Mouse (Mus musculus) retina, postnatal 1 day (tissue): Measurements from ENCODE around the gene Ucp3.
A peak's percentile ranks its signal among the peaks of the same experiment; 100 is the strongest.

Experiments
- DNase-seq: peaks from one replicate; pipeline ENCODE4 v3.0.0-alpha.2; 2012

Ucp3 gene

DNA sequence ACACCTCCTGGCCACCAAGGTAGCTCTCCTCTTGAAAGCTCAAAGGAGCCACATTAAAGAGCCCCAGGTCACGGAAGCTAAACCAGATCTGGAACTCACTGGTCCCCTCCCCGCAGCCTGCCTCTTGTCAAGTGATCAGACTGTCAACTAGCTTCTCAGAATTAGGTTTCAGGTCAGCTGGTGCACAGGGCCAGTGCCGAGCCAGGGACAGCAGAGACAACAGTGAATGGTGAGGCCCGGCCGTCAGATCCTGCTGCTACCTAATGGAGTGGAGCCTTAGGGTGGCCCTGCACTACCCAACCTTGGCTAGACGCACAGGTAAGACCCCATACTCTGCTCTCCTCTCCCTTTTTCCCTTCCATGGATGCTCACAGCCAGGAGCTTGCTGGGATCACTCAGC lies at the start of gene Ucp3:
Ucp3 (plus strand) TSS at position 214 of the 400 bp plus-strand sequence.
- no peak for DNase-seq

DNA sequence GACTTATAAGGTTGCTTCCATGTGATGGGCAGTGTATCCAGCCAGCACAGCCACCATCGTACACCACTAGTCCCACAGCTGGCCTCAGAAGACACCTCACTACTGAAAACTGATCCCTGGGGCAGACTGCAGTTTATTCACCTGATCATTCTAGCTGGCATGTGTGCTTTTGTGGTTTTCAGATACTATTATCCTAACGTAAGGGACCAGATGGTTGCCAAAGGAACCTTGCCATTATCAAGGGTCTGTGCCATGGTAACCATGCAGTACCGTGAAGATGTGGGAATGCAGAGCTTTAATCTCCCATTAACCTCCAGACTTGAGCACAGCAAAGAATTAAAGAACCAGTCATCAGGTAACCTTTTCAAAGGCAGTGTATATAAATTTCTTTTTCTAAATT lies 47.0 kb upstream of the Ucp3 start:
- DNase-seq, result no peak

DNA sequence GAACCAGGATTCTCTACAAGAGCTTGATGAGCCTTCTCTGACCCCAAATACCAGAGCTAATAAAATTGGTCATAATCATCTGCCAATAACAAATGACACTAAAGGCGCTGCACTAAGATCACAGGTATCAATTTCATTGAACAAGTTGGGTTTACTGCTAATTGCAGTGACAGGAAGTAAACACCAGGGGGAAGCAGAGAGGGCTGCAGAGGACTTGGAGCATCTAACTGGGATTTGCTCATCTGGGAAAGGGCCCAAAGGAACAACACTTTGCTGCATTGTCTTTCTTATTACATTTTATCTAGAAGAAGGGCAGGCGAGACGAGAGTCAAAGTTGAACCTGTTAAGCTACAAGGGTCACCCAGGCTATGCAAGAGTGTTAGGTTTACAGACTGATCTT lies 43.7 kb upstream of the Ucp3 start:
- DNase-seq, result peak; percentile 70

DNA sequence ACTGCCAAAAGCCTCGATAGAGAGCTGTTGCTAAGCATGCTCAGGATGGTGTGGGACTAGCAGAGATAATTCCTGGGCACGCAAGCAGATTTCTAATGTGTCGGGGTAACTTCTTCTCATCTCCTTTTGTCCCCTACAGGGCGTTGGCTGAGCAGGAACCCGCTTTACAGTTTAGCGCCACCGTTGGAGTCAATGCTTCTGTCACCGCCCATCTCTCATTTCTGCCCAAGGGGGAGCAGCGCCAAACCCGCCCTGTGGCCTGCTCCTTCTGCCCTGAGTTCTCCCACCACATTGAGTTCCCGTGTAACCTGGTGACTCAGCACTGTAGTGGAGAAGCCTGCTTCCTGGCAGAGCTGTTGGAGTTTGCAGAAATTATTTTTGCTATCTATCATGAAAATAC lies 42.9 kb upstream of the Ucp3 start:
- no peak for DNase-seq

DNA sequence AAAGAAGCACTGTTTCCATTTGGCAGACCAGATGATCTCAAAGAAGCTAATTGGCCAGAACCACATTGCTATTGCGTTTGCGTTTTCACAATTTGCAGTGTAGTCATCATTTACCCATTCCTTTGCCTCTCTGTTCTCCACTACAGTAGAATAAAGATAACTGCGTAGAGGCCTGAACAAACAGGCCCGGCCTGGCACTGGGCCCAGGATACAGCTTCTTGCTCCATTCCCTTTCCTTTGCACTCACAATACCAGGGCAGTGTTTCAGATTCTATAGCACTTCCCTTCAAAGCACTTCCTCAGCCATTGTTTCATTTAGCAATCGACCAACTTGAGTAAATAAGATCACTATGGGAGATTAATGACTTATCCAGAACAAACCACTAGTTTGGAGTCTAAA lies 41.7 kb upstream of the Ucp3 start:
- DNase-seq, result no peak

GRCm38 (mm10) chr7:100433295-100433694 lies 39.5 kb upstream of the Ucp3 start:
- no peak for DNase-seq

GRCm38 (mm10) chr7:100443728-100444127 lies 29.1 kb upstream of the Ucp3 start:
- no peak for DNase-seq

GRCm38 (mm10) chr7:100446271-100446670 lies 26.5 kb upstream of the Ucp3 start:
- DNase-seq, result no peak

DNA sequence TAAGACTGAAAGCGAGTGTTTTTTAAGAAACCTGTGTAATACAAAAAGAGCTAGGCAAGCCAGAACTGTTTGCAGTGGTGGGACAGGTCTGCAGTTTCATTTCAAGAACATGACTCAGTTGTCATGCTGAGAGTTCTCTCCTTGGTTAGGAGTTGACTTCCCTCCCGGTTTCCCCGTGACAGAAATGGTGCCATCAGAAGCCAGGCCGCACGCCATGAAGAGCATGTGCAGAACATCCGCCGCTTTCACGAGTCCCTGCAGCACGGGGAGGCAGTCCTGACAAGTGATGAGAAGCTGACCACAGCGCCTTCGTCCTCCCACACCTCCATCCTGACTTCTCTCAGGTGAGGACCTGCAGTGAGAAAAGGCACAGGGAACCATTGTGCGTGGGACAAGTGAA lies 24.3 kb upstream of the Ucp3 start:
- no peak for DNase-seq

DNA sequence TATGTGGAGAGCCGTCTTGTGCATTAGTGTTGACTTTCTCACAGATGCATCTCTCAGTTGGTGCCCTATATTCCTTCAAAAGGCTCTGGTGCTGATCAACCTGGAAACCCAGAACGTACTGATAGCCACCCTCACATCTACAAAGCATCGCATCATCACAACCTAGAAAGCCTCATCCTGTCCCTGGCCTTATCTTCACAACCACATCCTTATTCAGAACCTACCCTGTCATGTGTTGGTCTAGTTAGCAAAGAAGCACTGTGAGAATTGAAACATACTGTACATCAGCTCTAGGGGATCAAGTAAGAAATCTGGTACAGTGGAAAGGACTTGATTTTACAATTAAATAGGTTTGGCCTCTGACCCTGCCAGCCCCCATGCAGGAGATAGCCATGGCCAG lies 23.8 kb upstream of the Ucp3 start:
- no peak for DNase-seq

DNA sequence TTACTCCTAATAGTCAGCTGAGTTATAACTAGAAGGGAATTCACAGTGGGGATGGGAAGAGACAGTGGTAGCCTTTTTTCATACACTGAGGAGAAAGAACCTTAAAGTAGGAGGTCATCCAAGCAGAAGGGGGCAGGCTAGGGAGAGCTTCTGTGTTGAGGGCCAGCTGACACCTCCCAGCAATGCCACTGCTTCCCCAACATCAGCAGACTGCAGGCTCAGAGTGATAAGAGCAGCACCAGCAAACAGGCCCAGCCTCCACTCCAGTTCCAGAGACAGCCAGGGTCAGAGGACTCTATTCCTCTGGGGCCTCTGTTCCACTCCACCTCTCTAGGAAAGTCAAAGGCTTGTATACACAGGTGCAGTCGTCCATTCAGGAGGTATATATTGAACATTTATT lies 14.6 kb upstream of the Ucp3 start:
- no peak for DNase-seq

DNA sequence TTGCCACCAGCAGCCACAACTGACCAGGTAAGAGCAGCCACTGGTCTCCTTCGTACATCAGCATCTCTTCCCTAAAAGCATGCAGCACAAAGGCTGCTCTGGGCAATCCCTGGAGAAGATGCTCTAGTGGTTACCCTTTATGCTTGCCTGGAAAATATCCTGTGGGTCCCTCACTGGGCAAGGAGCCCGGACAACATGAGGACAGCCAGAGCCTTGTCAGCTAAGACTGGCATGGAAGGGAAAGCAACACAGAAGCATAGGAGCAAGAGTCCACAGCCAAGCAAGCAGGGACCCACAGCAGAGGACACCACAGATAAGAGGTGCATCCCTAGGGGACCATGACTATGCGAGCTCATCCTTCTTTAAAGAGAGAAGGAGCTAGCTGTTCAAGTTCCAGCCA lies 12.9 kb upstream of the Ucp3 start:
- DNase-seq, result no peak

DNA sequence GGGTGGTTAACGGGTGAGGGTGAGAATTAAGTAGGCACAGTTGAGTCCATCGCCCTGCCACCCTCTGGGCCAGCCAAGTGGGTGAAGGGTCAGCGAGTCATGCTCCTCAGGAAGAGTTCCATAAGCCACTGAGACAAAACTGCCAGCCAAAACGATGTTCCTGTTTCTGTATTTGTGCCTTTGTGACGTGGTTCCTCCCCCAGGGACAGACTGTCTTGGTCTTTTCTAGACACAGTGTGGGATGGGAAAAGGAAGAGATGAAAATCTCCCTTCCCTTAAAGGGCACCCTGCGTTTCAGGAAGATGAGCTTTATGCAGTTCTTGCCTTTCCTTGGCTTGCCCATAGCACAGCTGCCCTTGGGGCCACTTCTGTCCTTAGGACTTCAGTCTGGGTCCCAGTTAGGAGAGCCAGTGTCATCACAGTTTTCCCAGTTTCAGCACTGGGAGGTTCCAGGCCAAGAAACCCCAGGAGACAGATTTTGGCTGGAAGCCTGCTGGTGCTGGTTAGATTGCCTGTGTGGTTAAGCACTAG lies 11.1 kb upstream of the Ucp3 start:
- no peak for DNase-seq

DNA sequence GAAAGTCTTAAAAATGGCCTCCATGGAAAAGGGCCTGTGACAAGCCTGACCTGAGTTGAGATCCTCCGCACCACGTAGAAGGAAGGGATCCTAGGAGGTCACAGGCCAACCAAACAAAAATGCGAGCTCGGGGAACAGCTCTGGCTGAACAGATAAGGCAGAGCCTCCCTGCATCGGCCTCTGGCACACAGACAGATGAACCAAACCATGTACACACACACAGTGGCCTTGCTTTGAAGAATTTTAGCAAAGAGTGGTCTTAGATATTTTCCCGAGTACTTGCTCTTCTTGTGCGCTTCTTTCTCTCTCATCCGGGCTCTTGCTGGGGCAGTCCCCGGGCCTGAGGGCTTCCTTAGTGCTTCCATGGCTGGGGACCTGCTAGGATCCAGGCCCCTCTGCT lies 9.6 kb upstream of the Ucp3 start:
- DNase-seq, result no peak

DNA sequence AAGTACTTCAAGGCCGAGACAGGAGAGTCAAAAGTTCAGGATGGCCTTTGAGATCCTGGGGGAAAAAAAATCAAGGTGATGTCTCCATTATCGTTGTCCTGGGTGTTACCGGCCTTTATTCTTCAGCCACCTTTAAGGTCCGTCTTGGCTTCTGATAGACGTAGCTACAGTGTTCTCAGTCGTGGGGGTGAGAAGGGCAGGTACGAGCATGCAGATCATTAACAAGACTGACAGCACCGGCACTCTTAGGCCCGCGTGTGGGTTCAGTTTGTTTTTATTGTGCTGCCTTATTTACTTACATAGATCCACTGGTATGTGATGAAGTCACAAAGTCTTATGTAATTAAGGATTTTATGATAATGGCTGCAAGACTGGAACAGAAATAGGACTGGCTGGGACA lies 9.0 kb upstream of the Ucp3 start:
- DNase-seq, result no peak

GRCm38 (mm10) chr7:100464248-100464647 lies 8.5 kb upstream of the Ucp3 start:
- no peak for DNase-seq

DNA sequence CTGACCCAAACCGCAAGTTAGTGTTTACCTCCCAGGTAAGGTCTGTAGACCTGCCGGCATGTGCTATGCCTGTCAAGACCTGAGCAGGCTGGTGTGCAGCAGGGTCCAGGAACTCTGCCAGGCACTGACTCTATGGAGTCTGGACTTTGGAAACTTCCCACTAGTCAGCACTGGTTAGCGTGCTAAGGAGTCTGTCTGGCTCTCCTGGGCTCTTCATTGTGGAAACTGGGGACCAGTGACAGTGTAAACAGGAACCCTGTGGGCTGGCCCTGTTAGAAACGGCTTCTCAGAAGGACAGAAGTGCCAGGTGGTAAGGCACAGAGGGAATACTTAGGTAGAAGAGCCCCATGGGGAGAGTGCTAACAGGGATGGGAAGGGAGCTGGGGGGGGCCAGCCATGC lies 7.5 kb upstream of the Ucp3 start:
- no peak for DNase-seq

DNA sequence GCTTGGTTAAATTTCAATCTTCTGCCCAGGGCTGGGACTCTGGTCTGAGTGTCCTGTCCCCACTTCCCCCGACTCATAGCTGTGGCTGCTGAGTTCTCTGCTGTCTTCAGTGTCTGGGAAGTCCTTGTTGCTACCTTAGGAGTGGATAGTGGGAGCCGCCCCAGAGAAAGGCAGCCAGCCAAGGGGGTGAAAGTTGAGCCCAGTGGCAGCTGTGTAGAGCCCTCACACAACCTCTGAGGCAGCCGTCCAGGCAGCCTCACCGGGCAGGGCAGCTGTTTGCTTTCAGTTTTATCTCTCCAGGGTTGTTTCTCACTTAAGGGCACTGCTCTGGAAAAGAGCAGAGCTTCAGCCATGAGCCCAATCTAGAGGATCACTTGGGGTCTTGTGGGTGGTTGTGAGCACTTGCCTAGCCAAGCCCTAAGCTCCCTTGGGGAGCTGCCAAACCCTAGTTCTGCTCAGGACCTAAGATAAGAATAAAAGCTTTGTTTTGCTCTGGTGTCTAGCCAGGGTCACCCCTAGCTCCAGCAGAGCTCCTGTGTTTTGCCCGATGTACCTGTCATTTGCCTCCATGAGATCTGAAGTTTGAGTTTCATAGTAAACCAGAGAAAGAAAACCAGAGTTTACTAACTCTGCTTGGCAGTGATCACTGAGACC lies 7.0 kb upstream of the Ucp3 start:
- DNase-seq, result no peak

- DNase-seq, result no peak
These were observed 5.8 kb upstream of the Ucp3 start for GRCm38 (mm10) chr7:100466781-100467510.

GRCm38 (mm10) chr7:100468761-100469160 lies 4.0 kb upstream of the Ucp3 start:
- DNase-seq, result no peak

GRCm38 (mm10) chr7:100469502-100469901 lies 3.3 kb upstream of the Ucp3 start:
- no peak for DNase-seq

GRCm38 (mm10) chr7:100470796-100471406 lies 1.9 kb upstream of the Ucp3 start:
- DNase-seq, result no peak

- DNase-seq, result no peak
These were observed 1.4 kb upstream of the Ucp3 start for GRCm38 (mm10) chr7:100471407-100471797.

- no peak for DNase-seq
These were observed 1.2 kb downstream of the Ucp3 start for GRCm38 (mm10) chr7:100473846-100474454.
